Mouse (Mus musculus) frontal cortex, postnatal 36 days (tissue): Measurements from ENCODE around the gene Usp25.

Source experiments
- DNase-seq, 2 experiments: peaks; one replicate each; pipeline ENCODE4 v3.0.0; 2022; ENCODE audit warnings: low spot score in 2 of 2

The Usp25 gene

GRCm38 (mm10) chr16:77013427-77014320, at the start of gene Usp25:
Gene Usp25 (plus strand): TSS chr16:77013706.
- DNase-seq = peak; percentile 72 to 76

GRCm38 (mm10) chr16:76967593-76968275, 45.8 kb upstream of the Usp25 start:
- no peak for DNase-seq

GRCm38 (mm10) chr16:76971211-76971610, 42.3 kb upstream of the Usp25 start:
- no peak for DNase-seq

- DNase-seq = no peak
Measured at GRCm38 (mm10) chr16:76976787-76977430, 36.6 kb upstream of the Usp25 start.

GRCm38 (mm10) chr16:76983696-76984095, 29.8 kb upstream of the Usp25 start:
- no peak for DNase-seq

- DNase-seq = no peak
Measured at GRCm38 (mm10) chr16:76987711-76988110, 25.8 kb upstream of the Usp25 start.

GRCm38 (mm10) chr16:77003900-77004299, 9.6 kb upstream of the Usp25 start:
- no peak for DNase-seq

- no peak for DNase-seq
Measured at GRCm38 (mm10) chr16:77009173-77009572, 4.3 kb upstream of the Usp25 start.

- DNase-seq = no peak
Measured at GRCm38 (mm10) chr16:77014321-77015211, 1.1 kb downstream of the Usp25 start.

GRCm38 (mm10) chr16:77015380-77016346, 2.2 kb downstream of the Usp25 start:
- no peak for DNase-seq

GRCm38 (mm10) chr16:77017931-77018330, 4.4 kb downstream of the Usp25 start:
- DNase-seq = no peak

GRCm38 (mm10) chr16:77020190-77020589, 6.7 kb downstream of the Usp25 start:
- DNase-seq = no peak

GRCm38 (mm10) chr16:77023627-77024379, 10.3 kb downstream of the Usp25 start:
- DNase-seq = no peak

GRCm38 (mm10) chr16:77026099-77026498, 12.6 kb downstream of the Usp25 start:
- DNase-seq = no peak

GRCm38 (mm10) chr16:77026933-77027332, 13.4 kb downstream of the Usp25 start:
- DNase-seq = no peak

GRCm38 (mm10) chr16:77027976-77028686, 14.6 kb downstream of the Usp25 start:
- DNase-seq = no peak

- DNase-seq = peak in 1 of 2 experiments; percentile 47
Measured at GRCm38 (mm10) chr16:77028687-77029417, 15.3 kb downstream of the Usp25 start.

GRCm38 (mm10) chr16:77030435-77030834, 16.9 kb downstream of the Usp25 start:
- no peak for DNase-seq
